Mouse (Mus musculus) lung, postnatal 36 days (tissue): Measurements from ENCODE around the gene Tmem129.

Experiments used
- DNase-seq: peaks from one replicate; pipeline ENCODE4 v3.0.0; 2022; ENCODE audit warnings: mixed read lengths

Tmem129 gene

DNA sequence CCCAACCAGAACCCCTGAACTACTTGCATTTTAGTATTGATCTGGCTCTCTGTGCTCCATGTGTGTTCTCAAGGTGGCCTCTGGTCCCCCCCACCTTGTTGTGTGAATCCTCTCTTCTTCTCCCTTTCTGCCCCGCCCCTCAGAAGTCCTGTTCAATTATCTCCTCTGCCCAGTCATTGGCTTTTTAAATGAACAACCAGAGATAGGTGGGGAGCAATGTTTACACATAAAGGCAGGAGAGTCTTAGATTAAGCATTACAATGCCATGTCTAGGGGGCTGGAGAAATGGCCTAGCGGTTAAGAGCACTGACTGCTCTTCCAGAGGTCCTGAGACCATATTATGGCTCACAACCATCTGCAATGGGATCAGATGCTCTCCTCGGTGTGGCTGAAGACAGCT is 22.9 kb downstream of the Tmem129 start:
- no peak for DNase-seq

GRCm38 (mm10) chr5:33632526-33632925 is 25.7 kb downstream of the Tmem129 start:
- no peak for DNase-seq

GRCm38 (mm10) chr5:33630615-33631014 is 27.6 kb downstream of the Tmem129 start:
- no peak for DNase-seq

- DNase-seq, result peak; percentile 64
Observed at GRCm38 (mm10) chr5:33630061-33630460, 28.2 kb downstream of the Tmem129 start.

DNA sequence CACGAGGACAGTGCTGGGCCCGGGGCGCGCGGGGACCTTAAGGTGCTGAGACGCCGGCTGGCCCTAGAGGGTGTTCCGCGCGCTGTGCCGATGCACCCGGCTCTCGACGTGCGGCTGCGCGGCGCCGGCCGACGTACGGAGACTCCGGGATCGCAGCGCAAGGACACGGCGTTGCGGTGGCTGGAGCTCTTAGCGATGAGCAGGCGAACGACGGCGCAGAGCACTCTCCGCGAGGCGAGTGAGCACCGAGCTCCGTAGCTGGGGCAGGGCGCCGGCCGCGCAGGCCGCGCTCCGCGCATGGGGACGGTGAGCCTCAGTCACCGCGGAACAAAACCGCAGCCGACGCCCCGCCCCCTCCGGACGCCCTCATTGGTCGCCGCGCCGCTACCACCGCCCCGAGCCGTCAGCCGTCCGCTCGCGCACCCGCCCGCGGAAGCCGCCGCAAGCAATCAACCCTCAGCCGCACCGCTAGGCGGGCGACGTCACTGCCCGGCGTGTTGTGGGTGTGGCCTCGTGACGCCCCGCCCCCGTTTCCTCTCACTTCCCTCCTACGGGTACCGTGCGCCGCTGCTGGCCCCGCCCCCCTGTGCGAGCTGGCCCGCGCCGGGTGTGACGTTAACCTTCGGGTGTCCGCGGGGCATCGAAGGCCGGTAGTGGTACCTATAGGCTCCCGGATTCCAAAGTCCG is 28.8 kb downstream of the Tmem129 start, which contains the start of the genes Fam53a and Gm9903:
Gene Fam53a (minus strand): TSS at position 335 of the 687 bp plus-strand sequence.
Gene Gm9903 (plus strand): TSS at position 625 of the 687 bp plus-strand sequence.
- peak; percentile 100 for DNase-seq

DNA sequence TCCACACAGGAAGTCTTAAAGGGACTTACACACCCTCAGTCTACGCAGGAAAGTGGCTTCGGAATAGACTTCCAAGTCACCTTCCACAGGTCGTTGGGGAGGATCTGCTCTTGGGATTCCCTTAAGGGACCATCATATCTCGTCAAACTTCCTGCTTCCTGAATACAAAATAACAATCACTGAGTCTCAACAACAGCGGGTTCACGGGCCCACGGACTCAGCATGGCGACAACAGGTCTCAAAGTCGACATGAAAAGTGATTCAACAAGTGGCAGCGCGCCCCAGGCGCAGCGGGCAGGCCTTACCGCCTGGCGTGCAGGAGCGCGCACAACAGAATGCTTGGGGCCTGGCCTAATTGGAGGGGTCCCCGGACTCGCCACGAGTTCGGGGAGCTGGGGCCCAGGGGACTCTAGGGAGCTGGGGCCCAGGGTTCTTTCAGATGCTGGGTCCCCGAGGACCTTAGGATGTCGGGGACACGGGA is 29.4 kb downstream of the Tmem129 start:
- DNase-seq, result peak; percentile 43

- peak; percentile 43 for DNase-seq
Observed at GRCm38 (mm10) chr5:33627968-33628367, 30.2 kb downstream of the Tmem129 start.

- DNase-seq, result no peak
Observed at GRCm38 (mm10) chr5:33623766-33624165, 34.5 kb downstream of the Tmem129 start.

GRCm38 (mm10) chr5:33622671-33623070 is 35.5 kb downstream of the Tmem129 start:
- DNase-seq, result no peak

GRCm38 (mm10) chr5:33614391-33614790 is 43.8 kb downstream of the Tmem129 start:
- DNase-seq, result no peak

- no peak for DNase-seq
Observed at GRCm38 (mm10) chr5:33611795-33612194, 46.4 kb downstream of the Tmem129 start.

GRCm38 (mm10) chr5:33609226-33609625 is 49.0 kb downstream of the Tmem129 start:
- no peak for DNase-seq

- DNase-seq, result no peak
Observed at GRCm38 (mm10) chr5:33607434-33607833, 50.8 kb downstream of the Tmem129 start.

DNA sequence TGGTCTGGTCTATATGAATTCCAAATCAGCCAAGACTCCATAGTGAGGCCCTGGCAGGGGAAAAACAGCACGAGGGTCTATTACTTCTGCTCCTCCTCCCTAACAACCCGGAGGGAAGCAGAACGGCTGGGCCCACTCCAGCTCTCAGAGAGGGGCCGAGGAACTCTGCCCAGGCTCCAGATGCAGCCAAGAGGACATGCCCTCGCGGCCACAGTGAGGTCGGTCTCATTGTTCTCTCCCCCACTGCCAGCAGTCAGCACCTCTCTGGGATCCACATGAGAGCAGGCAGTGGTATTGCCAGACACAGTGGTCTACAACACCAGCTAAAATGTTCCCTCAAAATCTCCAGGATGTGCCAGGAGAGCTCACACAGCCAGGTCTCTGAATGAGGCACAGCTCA is 51.6 kb downstream of the Tmem129 start:
- DNase-seq, result no peak

- DNase-seq, result no peak
Observed at GRCm38 (mm10) chr5:33605314-33605713, 52.9 kb downstream of the Tmem129 start.
